Mouse (Mus musculus): ENCODE measurements around the gene Dock1.

Dock1 gene

DNA sequence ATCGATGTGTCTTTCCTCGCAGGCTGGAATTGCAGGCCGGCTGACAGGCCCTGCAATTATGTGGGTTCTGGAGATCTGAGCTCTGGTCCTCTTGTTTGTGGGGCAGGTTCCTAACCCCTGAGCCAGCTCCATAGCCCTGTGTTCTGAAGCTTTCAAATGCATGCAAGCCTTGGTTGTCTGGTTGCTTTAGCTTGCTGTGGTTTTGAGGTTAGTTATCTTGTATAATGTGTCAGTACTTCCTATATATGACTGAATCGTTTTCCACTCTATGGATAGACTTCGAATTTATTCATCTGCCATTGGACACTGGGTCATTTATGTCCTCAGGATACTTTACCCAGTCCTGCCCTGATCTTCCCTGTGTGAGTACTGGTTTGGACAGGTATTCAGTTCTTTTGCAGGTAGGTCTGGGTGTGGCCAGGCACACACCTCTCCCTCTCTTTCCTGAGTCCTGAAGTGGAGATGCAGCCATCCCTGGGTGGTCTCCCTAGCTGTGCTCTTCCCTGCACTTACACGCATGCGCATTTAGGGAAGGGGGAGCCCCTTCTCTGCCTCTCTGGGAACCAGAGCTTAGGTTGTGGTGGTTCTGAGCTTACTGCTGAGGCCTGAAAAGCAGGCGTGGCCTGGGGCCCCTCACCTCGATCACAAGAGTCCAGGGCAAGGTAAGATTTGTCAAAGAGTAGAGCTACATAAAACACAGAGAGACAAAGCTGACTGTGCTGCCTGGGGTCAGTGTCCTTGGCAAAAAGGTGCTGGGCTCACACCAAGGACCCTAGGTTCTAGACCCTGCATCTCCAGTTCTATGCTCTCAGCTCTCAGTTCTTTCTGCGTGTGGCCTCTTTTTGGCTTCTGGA, 25.9 kb downstream of the Dock1 start:
- no peak for DNase-seq

DNA sequence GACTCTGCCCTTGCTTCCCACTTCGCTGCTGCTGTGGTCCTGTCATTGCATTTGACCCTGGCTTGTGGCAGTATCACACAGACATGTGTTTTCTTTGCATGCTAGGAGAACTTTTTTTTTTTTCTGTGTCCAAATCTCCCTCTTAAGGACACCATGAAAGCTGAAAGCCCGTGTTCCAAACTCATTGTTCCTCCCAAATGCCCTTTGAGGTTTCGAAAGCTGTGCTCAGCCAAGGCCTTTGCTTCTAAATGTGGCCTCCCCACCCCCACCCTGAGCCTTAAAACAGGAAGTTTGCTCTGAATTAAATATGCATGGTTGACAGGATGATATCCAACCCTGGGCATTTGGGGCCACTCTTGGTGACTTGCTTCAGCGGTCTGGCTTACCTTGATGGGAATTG, 27.0 kb downstream of the Dock1 start:
- DNase-seq: no peak

DNA sequence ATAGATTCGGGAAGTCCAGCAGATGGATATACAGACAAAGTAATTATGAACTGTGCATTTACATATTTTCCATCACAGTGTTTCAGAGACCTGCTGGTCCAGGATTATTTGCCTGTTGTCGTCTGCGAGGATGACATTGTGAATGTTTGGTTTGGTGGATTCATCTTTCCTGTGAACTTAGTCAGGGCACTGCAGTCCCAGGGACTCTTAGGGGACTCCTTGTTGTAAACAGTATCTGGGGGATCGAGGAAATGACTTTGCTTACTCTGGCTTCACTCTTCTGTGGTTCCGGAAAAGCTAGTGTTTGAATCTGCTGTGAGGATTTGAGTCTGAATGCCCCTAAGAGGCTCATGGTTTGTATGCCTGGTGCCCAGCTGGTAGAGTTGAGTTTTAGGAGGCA, 27.8 kb downstream of the Dock1 start:
- no peak for DNase-seq

DNA sequence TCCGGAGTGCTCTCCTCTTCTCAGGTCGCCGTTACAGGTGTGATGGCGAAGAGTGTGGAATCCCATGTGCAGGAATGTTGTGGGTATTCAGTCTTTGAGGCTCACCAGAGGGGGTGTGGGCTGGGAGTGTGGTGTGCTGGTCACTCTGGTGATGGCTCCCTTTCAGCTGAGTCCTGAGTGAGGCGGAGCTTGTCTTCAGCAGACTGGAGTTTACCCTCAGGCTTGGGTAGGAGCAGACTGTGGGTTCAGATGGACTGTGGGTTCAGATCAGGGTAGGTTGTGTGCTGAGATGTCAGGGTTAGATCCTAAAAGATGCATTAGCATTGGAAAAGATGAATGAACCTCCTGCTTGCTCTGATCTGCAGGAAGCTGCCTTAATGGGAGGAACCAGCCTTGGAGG, 29.5 kb downstream of the Dock1 start:
- DNase-seq: no peak

DNA sequence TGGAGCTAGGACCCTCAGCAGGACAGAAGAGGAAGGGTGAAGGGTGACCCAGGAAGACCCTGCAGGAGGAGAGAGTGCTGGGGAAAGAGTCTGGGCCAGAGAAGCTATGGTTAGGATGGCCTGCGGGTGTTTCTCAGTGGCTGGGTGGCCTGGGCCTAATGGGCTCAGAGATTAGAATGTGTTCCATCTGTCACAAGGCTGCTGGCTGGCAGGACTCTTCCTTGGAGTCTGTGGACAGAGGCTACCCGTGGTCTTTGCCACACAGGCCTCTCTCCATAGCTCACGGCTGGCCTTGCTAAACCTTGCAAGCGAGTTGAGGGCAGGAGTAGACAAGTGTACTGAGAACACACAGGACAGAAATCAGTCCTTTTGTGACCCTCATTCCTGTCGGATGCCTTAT, 32.0 kb downstream of the Dock1 start:
- no peak for DNase-seq

DNA sequence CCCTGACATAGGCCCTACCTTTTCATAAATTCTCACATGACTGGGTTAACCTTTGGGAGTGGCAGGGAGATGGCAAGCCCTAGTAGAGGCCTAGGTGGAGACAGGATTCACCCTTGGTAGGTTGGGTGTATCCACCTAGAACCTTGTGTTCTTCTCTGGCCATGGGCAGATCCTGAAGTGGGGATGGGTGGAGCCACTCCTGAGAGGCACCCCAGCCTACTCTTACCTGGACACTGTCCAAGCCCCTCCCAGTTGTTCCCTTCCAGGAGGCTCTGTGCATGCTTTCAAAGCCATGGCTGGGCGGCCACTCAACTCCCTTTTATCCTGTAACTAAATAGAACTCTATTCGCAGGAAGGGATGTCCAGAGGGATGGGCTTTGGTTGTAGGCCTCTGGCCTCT, 33.2 kb downstream of the Dock1 start:
- DNase-seq: no peak

DNA sequence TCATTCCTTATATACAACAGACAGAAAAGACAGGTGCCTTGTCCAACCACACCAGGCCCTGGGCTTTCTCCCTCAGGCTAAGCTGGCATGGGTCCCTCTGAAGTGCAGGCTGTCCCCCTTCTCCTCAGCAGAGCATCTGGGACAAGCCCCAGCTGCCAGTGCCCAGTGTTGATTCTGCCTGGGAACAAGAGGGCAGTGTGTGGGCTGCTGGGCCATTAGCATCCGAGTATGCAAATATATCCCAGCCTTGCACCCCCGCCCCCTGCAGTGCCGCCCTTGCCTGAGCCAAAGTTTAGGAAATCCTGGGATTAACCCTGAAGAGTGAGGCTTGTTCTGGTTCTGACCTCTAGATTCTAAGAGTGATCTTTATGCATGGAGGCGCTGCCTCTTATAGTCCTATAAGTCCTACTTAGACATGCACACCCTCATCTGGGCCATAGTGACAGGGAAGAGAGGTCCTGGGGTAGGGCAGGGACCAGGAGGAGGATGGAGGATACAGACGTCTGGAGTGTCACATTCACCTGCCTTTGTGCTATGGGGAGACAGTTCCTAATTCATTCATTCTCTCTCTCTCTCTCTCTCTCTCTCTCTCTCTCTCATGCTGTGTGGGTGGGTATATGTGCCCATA, 38.9 kb downstream of the Dock1 start:
- DNase-seq: no peak

DNA sequence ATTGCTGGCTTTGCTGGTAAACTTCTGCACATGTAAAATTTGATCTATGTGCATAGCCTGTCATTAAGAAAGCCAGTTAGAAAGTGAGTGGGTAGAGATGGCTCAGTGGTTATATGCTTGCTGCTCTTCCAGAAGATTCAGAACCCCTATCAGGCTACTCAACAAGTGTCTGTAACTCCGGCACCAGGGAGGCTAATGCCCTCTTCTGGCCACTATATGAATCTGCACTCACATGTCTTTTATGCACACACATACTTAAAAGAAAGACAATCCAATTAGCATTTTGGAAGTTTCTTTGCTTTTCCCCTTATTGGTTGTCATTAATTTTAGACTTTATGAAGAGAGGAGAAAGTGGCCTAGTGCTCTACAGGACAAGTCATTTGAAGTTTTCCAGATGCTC, 41.1 kb downstream of the Dock1 start:
- no peak for DNase-seq

DNA sequence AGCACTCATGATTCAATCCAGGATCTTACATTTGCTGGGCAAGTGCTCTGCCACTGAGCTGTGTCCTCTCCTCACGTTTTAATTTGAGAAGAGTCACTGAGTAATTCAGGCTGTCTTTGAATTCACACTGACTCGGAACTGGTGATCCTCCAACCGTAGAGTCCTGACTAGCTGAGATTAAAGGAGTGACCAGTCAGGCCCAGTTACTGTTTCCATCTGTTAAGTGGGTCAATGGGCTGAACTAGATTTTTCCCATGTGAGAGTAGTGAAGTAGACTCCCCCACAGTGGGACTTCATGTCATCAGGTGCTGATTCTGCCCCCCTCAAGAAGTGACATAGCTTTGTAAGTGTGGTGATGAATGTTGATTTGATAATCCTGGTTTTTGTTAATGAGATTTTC, 49.0 kb downstream of the Dock1 start:
- DNase-seq: no peak

DNA sequence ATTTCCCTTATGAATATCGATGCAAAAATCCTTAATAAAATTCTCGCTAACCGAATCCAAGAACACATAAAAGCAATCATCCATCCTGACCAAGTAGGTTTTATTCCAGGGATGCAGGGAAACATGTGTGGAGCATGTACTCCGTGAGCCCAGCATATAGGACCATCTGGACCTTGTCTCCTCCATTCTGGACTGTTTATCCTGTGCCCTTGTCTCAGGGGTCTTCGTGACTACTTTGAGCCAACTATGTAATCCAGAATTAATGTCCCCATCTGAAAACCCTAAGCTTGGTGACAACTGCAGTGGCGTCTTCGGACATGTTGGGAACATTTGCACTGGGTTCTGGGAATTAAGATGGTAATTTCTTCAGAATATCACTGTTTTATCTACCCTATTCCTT, 51.9 kb downstream of the Dock1 start:
- no peak for DNase-seq

DNA sequence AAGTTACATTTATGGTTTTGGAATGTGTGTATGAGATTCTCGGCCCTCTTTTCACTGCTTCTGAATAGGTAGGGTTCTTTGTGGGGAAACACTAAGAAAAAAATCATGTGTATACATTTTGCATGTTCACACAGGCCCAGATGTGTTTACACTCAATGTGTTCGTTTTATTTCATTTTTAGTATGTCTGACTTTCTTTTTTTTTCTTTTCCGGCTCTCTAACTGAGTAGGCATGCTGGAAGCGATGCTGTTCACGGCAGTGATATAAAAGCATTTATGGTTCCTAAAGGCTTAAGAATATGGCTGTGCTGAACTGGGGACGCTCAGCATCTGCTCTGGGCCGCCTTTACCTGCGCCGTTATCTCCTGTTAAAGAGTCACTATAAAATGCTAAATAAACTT, 52.5 kb downstream of the Dock1 start:
- no peak for DNase-seq

DNA sequence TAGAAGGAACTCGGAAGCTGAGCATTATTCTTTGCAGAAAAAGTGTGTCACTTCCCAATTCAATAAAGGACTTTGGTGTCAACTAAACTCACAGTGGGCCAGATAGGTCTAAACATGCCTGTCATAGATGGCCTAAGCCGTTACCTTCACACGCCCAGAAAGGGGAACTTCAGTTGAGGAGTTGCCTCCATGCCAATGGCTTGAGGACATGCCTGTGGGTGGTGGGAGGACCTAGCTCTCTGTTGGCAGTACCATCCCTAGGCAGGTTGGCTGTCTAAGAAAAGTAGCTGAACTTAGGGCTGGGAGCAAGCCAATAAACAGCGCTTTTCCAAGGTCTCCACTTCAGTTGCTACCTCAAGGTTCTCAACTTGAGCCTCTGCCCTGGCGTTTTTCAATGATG, 53.1 kb downstream of the Dock1 start:
- no peak for DNase-seq

DNA sequence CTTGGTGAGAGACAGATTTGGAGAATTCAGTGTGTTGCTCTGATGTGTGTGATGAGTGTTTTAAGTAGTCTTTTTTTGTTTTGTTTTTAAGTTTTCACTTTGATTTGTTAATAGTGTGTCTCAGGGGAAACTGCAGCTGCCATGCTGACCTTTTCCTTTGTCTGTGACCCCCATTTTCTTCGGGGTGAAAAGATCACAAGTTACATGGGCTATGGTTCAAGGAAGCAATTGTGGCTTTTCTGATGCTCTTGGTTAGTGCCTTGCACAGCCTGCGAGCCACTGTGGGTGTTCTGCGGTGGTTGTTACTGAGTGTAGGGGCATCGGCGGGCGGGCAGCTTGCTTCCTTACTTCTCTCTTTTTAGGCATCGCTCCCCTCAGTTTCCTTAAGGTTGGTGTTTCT, 54.4 kb downstream of the Dock1 start:
- DNase-seq: no peak

DNA sequence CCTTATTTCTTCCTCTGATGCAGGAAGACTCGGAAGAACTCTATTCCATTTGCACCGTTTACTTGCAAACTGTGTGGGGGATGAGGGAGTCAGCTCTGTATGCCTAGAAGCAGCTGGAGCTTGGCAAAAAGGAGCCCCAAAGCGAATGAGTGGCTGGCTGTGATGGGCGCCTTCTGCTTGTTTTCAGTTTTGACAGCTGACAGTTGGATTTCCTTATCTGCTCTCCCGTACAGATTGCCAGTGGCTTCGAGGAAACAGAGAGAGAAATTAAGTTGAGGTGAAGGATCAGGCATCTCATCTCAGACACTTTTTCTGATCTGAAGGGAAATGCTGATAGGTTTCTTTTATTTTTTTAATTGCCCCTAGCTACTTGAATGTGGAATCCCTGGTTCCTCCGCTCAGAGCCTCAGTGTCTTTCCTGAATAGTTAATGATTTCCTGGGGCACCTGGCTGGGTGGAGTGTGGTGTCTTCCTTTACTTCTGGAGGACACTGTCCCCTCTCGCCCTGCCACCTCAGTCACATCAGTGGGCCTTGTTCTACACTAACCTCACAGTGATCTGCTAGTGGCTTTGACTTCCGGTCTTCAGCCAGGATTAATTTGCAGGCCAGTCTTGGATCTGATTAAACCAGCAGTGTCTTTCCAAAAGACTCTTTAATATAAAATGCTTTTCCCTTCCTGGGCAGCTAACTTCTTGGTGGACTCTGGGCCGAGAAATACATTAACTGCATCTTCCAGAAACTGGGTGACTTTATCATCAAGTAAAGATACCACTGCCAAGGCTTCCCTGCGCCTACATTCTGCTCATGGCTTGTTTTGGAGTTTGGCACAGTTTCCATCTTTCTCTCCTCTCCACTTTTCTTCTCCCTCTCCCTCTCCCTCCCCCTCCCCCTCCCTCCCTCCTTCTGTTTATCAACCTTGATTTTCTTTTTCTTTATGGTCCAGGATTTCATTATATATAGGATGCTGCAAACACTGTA, 55.4 kb downstream of the Dock1 start:
- DNase-seq: no peak

DNA sequence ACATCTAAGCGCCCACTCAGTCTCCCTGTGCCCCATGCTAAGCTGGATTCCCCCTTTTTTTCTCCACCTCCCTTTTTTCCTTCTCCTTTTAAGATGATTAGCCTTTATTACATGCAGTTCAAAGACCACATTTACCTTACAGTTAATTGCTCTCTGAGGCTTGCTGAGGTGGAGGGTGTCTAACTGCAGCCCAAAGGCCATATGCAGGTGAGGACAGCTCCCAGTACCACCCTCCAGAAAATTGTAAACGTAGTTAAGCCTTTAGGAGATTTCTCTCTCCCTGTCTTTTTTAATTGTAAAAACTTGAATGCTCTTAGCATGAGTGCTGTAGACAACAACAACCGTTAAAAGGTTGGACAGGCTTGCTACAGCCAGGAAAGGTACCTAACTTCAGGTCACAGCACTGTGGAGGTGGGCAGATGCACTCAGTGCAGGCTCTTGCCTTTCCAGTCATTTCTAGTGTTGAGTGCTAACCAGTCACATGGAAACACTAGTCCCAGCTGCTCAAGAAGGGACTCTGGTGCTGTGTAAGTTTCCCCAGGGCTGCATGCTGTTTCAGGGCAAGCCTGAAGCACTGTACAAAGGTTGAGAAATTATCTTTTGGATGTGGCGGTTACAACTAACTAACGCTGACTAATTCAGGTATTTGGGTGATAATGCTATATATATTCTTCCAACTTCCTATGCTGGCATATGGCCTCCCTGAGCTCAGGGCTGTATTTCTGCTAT, 56.2 kb downstream of the Dock1 start:
- DNase-seq: no peak

DNA sequence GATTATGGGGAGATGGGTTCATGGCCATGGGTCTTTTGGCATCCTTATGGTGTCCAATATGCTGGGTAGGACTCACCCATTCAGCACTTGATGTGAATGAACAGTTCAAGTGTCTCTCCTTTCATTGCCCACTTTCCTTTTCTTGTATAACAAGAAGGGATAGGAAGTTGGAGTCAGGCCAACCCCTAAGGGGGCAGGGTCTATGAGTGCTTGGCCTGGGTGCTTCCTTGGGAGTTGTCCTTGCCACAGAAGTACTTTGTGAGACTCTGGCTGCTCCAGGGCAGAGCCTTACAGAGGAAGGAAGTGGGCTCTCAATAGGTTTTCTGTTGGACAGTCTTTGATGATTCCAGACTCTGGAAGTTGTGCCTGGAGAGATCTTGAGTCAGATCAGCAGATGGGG, 58.9 kb downstream of the Dock1 start:
- no peak for DNase-seq

DNA sequence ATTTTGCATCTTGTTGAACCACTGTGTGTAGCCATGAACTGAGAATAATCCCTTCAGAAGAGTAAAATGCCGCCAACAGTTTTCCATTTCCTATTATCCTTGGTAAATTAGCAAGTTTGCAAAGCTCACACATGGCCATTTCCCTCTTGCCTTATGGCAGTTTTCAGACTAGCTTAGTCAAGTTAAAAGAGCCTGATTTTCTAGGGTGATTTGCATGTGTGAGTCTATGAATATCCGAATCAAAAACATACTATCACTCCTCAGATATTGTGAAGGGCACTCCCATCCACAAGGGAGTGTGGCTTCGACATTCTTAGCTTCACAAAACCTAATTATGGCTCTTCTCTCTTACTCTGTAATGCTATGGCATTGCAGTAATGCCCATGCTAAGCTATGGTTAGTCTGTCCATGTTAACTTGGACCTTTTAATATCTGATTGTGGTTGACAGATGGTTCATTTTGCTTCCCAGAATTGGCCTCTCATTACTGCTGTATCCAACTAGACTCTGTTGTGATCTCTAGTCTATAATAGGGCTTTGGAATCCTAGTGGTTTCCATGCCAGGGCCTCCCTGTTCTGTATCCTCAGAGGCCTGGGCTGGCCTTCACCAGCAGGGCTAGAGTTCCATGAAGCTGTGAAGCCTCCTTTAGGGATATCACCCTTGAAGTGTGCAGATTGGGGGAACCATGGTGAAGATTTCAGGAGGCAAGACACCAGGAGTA, 60.1 kb downstream of the Dock1 start:
- DNase-seq: no peak

DNA sequence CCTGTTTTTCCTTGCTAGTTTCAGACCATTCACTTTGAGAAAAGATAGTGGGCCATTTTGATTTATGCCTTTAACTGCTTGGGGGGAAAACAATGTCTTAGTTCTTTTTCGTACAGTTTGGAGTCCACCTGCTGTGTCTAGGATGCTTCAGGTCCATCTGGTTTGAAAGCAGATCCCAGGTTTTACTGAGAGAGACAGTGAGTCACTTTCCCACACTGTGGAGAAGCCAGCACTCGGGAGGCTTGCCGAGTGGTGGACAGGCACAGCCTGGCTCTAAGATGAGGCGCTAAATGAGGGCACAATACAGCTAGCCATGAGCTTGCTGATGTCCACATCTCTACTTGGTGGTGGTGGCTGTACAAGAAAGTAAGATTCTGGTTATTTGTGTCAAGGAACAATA, 76.6 kb downstream of the Dock1 start:
- DNase-seq: no peak

DNA sequence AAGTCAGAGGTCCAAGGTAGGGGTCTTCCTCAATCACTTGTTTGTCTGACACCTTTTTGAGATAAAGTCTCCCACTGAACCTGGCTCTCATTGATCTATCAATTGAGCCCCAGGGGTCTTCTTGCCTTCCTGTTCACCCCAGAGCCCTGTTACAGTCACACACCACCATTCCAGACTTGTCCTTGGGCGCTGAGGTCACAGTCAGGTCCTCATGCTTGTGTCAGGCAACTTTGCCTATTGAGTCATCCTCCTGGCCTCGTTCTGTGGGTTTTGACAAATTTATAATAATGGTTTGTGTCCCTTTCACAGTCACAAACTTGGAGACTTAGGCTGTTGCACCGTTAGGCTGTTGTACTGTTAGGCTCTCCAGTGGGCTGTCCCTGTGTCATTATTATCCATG, 77.9 kb downstream of the Dock1 start:
- no peak for DNase-seq

DNA sequence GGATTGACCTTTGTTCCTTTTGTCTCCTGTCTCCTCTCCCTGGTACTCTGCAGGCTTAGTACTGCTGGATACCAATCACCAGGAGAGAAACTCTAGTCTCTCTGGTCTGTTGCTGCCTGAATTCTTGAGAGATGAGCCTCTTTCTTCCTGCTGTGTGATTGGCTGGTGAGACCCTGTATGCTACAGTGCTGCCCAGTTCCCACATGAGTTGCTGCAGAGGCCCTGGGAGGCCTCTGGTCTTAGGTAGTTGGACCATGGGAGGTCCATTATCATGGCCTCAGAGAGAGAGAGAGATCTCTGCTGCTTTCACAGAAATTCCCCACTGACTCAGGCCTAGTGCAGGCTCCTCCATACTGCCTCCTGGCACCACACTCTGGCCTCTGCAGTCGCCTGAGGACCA, 79.2 kb downstream of the Dock1 start:
- DNase-seq: no peak

DNA sequence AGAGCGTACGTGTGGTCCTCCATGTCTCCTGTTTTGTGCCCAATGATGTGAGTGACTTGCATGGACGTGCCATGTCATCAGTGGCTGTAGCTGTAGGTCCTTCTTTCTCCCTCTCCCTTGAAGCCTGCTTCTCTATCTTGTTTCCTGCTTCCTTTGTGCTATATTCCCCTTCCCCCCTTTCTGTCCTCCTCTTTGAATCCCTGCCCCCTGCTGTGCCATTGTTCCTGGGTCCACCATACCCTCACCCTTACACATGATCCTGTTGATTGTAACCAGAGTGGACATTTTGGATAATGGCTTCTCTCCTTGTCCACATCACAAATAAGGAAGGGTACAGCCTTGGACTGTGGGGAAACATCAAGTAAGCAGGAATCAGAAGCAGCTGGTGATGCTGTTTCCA, 81.0 kb downstream of the Dock1 start:
- DNase-seq: no peak

DNA sequence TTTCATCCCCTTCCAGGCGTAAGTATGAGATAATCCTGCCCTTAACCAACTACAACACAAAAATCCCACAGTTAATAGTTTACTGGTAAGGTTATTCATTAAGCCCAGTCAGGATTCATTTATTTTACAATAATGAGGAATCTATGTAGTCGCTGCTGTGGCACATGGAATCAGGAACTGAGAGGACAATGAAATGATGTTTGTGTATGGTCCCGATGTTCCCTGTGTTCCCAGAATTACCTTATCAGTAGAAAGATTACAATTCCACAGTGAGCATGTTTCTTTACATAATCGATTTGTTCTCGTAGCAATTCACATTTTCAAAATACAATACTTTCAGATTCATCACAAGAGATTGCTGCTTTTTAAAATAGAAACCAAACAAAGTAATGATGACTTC, 83.0 kb downstream of the Dock1 start:
- DNase-seq: no peak
